Mouse (Mus musculus) spleen, adult 2 months (tissue): ENCODE data around the gene Cand1.

ENCODE experiments used
- CTCF ChIP-seq: fragments of 200-500 bp; IDR thresholded peaks from 2 replicates; pipeline ENCODE4 v1.5.1; 2011; ENCODE audit warnings: mild to moderate bottlenecking, inconsistent platforms; ENCODE audit not compliant: insufficient read depth, insufficient read length, insufficient replicate concordance; ENCODE audit errors: extremely low read depth
- POLR2A ChIP-seq: fragments of 200-500 bp; IDR thresholded peaks from 2 replicates; pipeline ENCODE4 v1.6.1; 2011; ENCODE audit warnings: low read depth, low read length, inconsistent platforms

DNA sequence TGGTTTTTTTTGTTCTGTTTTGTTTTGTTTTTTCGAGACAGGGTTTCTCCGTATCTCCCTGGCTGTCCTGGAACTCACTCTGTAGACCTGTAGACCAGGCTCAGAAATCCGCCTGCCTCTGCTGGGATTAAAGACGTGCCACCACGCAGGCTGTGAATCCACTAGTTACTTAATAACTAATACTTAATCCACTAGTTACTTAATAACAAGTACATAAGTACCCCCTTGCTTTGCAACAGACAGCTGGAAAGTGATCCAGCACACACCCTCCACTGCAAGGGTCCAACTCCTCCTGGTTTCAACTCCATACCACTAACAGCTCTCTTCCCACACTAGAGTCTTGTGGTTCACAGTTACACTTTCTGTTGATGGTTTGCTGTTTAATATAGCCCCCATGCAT lies 8.3 kb downstream of the Cand1 start:
- TF ChIP-seq CTCF: no peak
- no peak for TF ChIP-seq POLR2A
